Mouse (Mus musculus) heart, embryonic 12.5 days (tissue): Measurements from ENCODE around the gene Decr2. TPM values are rescaled to one million over a fixed set of nuclear protein-coding genes. Genes with fewer than 3 reads are reported as not detected.
"Not testable (repeated sequence)": the region's sequence is repeated elsewhere in the genome, so short reads cannot be mapped to it uniquely, and the experiment has no call there.

Experiments
- ATAC-seq: fragments of 200-750 bp; cut with Nextera tagmentation; 2 replicates; pipeline ENCODE4 v1.8.0; 2017; ENCODE audit warnings: moderate TSS enrichment, moderate library complexity; ENCODE audit not compliant: insufficient number of reproducible peaks, low FRiP score
- H3K27ac ChIP-seq: fragments of 300-500 bp; sonication (generic); 2 replicates; pipeline ENCODE4 v1.5.1; 2016; ENCODE audit warnings: mild to moderate bottlenecking, moderate library complexity; ENCODE audit not compliant: poor library complexity, severe bottlenecking
- H3K27me3 ChIP-seq: fragments of 300-500 bp; sonication (generic); replicated peaks from 2 replicates; pipeline ENCODE4 v1.6.1; 2016; ENCODE audit warnings: mild to moderate bottlenecking, moderate library complexity
- H3K36me3 ChIP-seq: fragments of 300-500 bp; sonication (generic); 2 replicates; pipeline ENCODE4 v1.6.1; 2016; ENCODE audit warnings: mild to moderate bottlenecking, moderate library complexity
- H3K4me1 ChIP-seq: fragments of 300-500 bp; sonication (generic); replicated peaks from 2 replicates; pipeline ENCODE4 v1.6.1; 2016; ENCODE audit warnings: mild to moderate bottlenecking
- H3K4me2 ChIP-seq: fragments of 300-500 bp; sonication (generic); 2 replicates; pipeline ENCODE4 v1.6.1; 2016; ENCODE audit warnings: mild to moderate bottlenecking, moderate library complexity
- H3K4me3 ChIP-seq: fragments of 300-500 bp; sonication (generic); 2 replicates; pipeline ENCODE4 v1.5.1; 2016; ENCODE audit warnings: mild to moderate bottlenecking
- H3K9ac ChIP-seq: fragments of 300-500 bp; sonication (generic); 2 replicates; pipeline ENCODE4 v1.6.1; 2016; ENCODE audit warnings: mild to moderate bottlenecking, moderate library complexity
- H3K9me3 ChIP-seq: fragments of 300-500 bp; sonication (generic); replicated peaks from 2 replicates; pipeline ENCODE4 v1.6.1; 2016; ENCODE audit warnings: mild to moderate bottlenecking, moderate library complexity
- WGBS: fragments of 180-500 bp; shearing (Covaris S2); methylation state at CpG from one replicate; pipeline ENCODE4 v1.1.7; 2016; 5-methylcytosine and 5-hydroxymethylcytosine counted together
- polyA plus RNA-seq: library from polyadenylated mRNA; unstranded; fragments of >200 nt; fragmentation: Nextera tagmentation; extraction: Ambion mirVana; gene quantifications from 2 replicates; pipeline ENCODE4 v1.2.1, GENCODE M21; 2016

Decr2 gene
- polyA plus RNA-seq, 1 experiment from 2014 or later = 33.4 TPM

DNA sequence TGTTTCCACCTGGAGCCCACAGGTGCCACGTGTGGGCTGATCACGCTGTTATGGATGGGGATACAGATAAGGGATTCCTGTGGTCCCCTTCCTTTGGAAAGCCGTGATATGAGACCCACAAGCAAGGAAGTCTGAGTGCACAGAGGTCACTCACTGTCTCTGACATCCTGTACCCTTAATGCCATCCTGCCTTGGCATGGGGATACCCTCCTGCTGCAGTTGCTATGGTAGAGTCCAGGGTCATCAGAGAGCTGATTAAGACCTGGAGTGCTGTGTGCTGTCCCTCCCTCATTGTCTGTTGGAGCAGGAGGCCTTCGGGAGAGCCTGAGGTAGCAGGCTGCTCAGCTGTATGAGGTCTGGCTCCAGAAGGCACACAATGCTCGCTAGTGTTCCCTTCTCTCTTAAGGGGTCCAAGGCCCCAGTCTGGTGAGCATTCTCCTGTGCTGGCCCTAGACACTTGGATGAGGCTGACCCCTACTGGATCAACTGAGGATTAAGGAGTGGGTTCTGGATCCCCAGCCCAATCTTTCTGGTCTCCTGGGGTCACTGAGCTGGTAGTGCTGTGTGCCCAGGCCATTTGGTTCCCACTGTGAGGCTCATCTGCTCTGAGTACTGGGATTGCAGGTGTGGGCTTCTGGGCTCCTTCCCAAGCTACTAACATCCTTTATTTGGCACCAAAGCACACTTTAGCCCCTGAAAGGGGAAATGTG lies 32.4 kb upstream of the Decr2 start:
- Histone ChIP-seq H3K4me3 (no peak overlapping the region), H3K27ac (no peak overlapping the region), H3K9ac (peak overlapping the region; percentile 2; the same call in 1 of the 2 replicates), H3K4me2 (no peak overlapping the region), H3K36me3 (peaks cover 26% of the 10 kb centered on the region), H3K9me3 (no peaks in the 10 kb centered on the region), H3K27me3 (peaks cover 29% of the 10 kb centered on the region), H3K4me1 (peaks cover 8% of the 10 kb centered on the region)
- ATAC-seq = no peak
- WGBS = 61% methylated on average over 5 of the region's 5 CpGs

DNA sequence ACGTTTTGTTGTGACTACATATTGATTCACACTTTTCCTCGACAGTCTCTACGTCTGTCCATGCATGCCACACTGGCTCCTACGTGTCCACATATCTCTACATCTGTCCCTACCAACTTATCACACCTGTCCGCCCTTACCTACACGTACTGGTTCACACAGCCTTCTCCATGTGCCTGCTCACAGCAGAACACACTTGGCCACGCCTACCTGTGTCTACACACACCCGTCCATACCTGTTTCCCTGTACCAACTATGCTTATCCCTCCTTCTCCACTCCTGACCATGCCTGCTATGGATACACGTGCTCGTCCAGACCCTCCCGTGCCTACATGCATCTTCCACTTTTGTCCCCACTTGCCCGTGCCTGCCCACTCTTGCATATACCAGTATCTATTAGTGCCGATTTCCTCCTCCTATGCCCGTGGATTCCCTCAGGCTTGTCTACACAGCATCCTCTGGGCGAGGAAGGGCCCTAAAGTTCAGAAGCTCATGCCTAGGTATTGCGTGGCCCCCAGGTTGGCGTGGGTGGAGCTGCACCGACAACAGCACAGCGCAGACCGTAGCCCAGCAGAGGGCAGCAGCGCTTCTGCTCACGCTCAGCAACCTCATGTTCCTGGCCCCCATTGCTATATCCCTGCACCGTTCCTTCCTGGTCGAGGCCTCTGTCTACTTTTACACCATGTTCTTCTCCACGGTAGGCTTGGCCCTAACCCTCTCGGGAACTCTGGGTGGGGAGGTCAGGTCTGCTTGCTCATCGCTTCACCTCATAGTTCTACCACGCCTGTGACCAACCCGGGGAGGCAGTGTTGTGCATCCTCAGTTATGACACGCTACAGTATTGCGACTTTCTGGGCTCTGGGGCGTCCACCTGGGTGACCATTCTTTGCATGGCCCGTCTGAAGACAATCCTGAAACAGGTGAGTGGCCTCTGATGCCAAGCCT lies 29.9 kb upstream of the Decr2 start:
- no peak overlapping the region for H3K9ac ChIP-seq
- ATAC-seq = peak; percentile 19; the same call in 1 of the 2 replicates
- 46% methylated on average over 33 of the region's 33 CpGs for WGBS

GRCm38 (mm10) chr17:26116503-26117258 lies 26.5 kb upstream of the Decr2 start:
- Histone ChIP-seq H3K36me3 (no peaks in the 10 kb centered on the region), H3K4me2 (no peak overlapping the region), H3K27ac (no peak overlapping the region), H3K4me1 (peaks cover 5% of the 10 kb centered on the region), H3K27me3 (peaks cover 84% of the 10 kb centered on the region), H3K9ac (no peak overlapping the region), H3K9me3 (no peaks in the 10 kb centered on the region), H3K4me3 (no peak overlapping the region)
- no peak for ATAC-seq
- WGBS = 81% methylated on average over 17 of the region's 17 CpGs

More for the DNA sequence above, 29.9 kb upstream of the Decr2 start:
- Histone ChIP-seq H3K4me1 (peaks cover 8% of the 10 kb centered on the region), H3K4me2 (0 out of 2 replicates have a peak overlapping the region, but pooled peaks have one; percentile 11), H3K9me3 (no peaks in the 10 kb centered on the region), H3K27me3 (peaks cover 54% of the 10 kb centered on the region), H3K36me3 (peaks cover 1% of the 10 kb centered on the region), H3K27ac (no peak overlapping the region), H3K4me3 (no peak overlapping the region)

GRCm38 (mm10) chr17:26115956-26116487 lies 25.9 kb upstream of the Decr2 start:
- ATAC-seq = no peak

GRCm38 (mm10) chr17:26115205-26115898 lies 25.2 kb upstream of the Decr2 start:
- Histone ChIP-seq H3K4me1 (peaks cover 11% of the 10 kb centered on the region), H3K27ac (no peak overlapping the region), H3K27me3 (peaks cover 93% of the 10 kb centered on the region), H3K9me3 (no peaks in the 10 kb centered on the region), H3K36me3 (no peaks in the 10 kb centered on the region), H3K4me2 (no peak overlapping the region), H3K9ac (no peak overlapping the region), H3K4me3 (no peak overlapping the region)
- no peak for ATAC-seq
- 76% methylated on average over 7 of the region's 7 CpGs for WGBS

More at GRCm38 (mm10) chr17:26115956-26116487, 25.9 kb upstream of the Decr2 start:
- no peaks in the 10 kb centered on the region for H3K9me3 ChIP-seq
- no peak overlapping the region for H3K27ac ChIP-seq
- no peak overlapping the region for H3K9ac ChIP-seq
- H3K36me3 ChIP-seq = no peaks in the 10 kb centered on the region
- no peak overlapping the region for H3K4me2 ChIP-seq
- peaks cover 88% of the 10 kb centered on the region for H3K27me3 ChIP-seq
- WGBS = 41% methylated on average over 2 of the region's 3 CpGs
- H3K4me1 ChIP-seq = peaks cover 8% of the 10 kb centered on the region
- H3K4me3 ChIP-seq = no peak overlapping the region

- not testable (repeated sequence) for H3K9me3 ChIP-seq, H3K27ac ChIP-seq, H3K9ac ChIP-seq, H3K36me3 ChIP-seq, H3K4me3 ChIP-seq, H3K4me2 ChIP-seq, ATAC-seq
- peaks cover 11% of the 10 kb centered on the region for H3K4me1 ChIP-seq
- H3K27me3 ChIP-seq = peaks cover 92% of the 10 kb centered on the region
- WGBS = 62% methylated on average over 7 of the region's 7 CpGs
These were observed 24.3 kb upstream of the Decr2 start for GRCm38 (mm10) chr17:26114461-26114860.

GRCm38 (mm10) chr17:26114061-26114460 lies 23.9 kb upstream of the Decr2 start:
- H3K4me3 ChIP-seq = peak overlapping the region; percentile 63
- H3K27ac ChIP-seq = no peak overlapping the region
- H3K4me1 ChIP-seq = peaks cover 11% of the 10 kb centered on the region
- H3K9ac ChIP-seq = peak overlapping the region; percentile 74; the same call in 1 of the 2 replicates
- WGBS = 14% methylated on average over 8 of the region's 8 CpGs
- peak overlapping the region; percentile 90 for H3K4me2 ChIP-seq
- no peak for ATAC-seq
- H3K36me3 ChIP-seq = no peaks in the 10 kb centered on the region
- no peaks in the 10 kb centered on the region for H3K9me3 ChIP-seq
- H3K27me3 ChIP-seq = peaks cover 88% of the 10 kb centered on the region

GRCm38 (mm10) chr17:26113181-26113948 lies 23.2 kb upstream of the Decr2 start, which contains the start of gene Tmem8:
Gene Tmem8 (plus strand): TSS chr17:26113299.
- peaks cover 81% of the 10 kb centered on the region for H3K27me3 ChIP-seq
- peaks cover 11% of the 10 kb centered on the region for H3K4me1 ChIP-seq
- H3K4me3 ChIP-seq = peak within 1 kb of the TSS; percentile 63
- no peaks in the 10 kb centered on the region for H3K36me3 ChIP-seq
- peak within 1 kb of the TSS; percentile 74 for H3K9ac ChIP-seq
- peak; percentile 68 for ATAC-seq
- no peaks in the 10 kb centered on the region for H3K9me3 ChIP-seq
- no peak within 1 kb of the TSS for H3K27ac ChIP-seq
- WGBS = under 1% methylated on average over 68 of the region's 75 CpGs
- peak within 1 kb of the TSS; percentile 90 for H3K4me2 ChIP-seq

DNA sequence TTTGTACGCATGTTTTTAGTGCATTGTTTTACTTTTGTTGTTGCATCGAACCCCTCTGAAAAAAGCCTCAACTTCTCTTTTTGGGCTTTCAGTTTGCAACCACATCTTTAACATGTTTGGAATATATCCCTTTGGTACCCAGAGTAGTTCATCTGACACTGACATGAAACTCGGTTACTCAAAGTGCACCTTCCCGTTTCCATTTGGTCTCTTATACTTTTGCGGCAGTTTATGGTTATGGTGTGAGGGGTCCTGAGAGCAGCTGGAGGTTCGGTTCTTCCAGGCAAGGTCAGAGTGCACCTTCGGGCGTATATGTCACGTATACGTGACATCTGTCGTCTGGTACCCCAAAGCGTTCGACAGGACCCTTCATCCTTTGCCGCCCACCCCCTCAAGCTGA lies 22.6 kb upstream of the Decr2 start:
- ATAC-seq = no peak
- peaks cover 75% of the 10 kb centered on the region for H3K27me3 ChIP-seq
- H3K9ac ChIP-seq = peak overlapping the region; percentile 74; the same call in 1 of the 2 replicates
- 21% methylated on average over 14 of the region's 14 CpGs for WGBS
- peak overlapping the region; percentile 63 for H3K4me3 ChIP-seq
- peak overlapping the region; percentile 90 for H3K4me2 ChIP-seq
- peaks cover 11% of the 10 kb centered on the region for H3K4me1 ChIP-seq
- no peak overlapping the region for H3K27ac ChIP-seq
- H3K9me3 ChIP-seq = no peaks in the 10 kb centered on the region
- no peaks in the 10 kb centered on the region for H3K36me3 ChIP-seq
